Mouse (Mus musculus): ENCODE results near the gene Cog8.

DNA sequence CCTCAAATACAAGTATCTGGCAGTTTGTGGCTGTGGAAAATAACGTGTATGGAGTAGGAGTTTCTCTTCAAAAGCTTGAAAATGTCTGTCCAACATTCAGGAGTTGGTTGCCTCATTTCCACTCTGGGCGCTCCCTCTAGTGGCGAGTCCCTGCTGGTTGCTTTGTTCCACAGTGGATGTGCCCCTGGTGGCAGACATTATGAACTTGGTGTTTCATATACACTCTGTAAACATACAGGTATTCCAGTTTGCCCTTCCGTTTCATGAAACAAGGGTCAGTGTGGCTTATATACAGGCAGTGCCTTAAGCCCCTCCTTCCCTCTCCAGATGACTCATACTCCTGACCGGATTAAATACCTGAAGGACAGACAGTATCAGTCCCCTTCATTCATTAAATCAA, 54.0 kb downstream of the Cog8 start:
- TF ChIP-seq CTCF (IDR thresholded peaks at IDR 0.05) (no peak), POLR2A (IDR thresholded peaks at IDR 0.05; ENCODE audit: insufficient read depth, low read depth, low read length) (no peak)

Data from heart, adult 2 months (tissue).